Mouse (Mus musculus) thymus, adult 2 months (tissue): Measurements from ENCODE around the gene Ctps2.

Source experiments
- CTCF ChIP-seq: fragments of 200-500 bp; IDR thresholded peaks from 2 replicates; pipeline ENCODE4 v1.5.1; 2012; ENCODE audit warnings: mild to moderate bottlenecking, control low read depth, low read length, moderate library complexity, borderline replicate concordance; ENCODE audit not compliant: control insufficient read depth, poor library complexity, insufficient read depth; ENCODE audit errors: extremely low read depth
- POLR2A ChIP-seq: fragments of 200-500 bp; IDR thresholded peaks from 2 replicates; pipeline ENCODE4 v1.6.1; 2012; ENCODE audit warnings: mild to moderate bottlenecking, low read length, control low read depth, moderate library complexity; ENCODE audit not compliant: control insufficient read depth, poor library complexity, insufficient read depth; ENCODE audit errors: extremely low read depth

DNA sequence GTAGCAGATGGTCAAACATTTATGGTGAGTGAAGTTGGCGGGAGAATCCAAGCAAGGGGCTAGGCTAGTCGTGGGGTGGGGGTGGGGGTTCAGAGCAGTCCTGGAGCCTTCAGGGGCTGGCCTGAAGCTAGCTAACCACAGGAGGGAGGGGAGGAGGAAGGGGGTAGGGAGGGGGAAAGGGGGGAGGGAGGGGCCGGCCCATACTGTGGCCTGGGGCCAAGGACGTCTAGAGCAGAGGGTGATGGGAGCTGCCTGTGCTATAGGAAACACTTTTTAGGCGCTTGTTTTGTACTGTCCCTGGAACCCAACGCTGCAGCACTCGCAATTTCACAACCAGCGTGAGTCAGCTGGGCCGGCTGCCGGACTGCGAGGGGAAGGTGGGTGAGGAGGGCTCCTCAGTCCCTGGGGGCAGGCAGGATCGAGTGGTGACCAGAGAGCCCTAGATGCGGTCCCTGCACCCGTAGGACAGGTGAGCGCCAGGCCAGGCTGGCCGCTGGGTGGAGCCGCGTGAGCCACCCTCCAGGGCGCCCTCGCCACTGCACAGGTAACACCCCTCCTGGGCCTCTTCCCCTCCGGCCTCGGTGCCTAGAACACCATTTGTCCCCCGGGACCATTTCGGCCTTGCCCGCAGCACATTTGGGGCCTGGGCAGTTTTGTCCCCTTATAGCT lies 467 bp downstream of the Ctps2 start:
- no peak for TF ChIP-seq CTCF
- no peak for TF ChIP-seq POLR2A
